Mouse (Mus musculus) ES-E14 (cell line): ENCODE data around the gene Col5a1.

Source experiments
- CHD2 ChIP-seq: IDR thresholded peaks from 2 replicates; pipeline ENCODE4 v1.6.1; 2014; ENCODE audit warnings: mild to moderate bottlenecking, low read depth, low read length, inconsistent platforms
- HCFC1 ChIP-seq: IDR thresholded peaks from 2 replicates; pipeline ENCODE4 v1.6.1; 2012; ENCODE audit warnings: low read length, inconsistent platforms, borderline replicate concordance; ENCODE audit not compliant: insufficient read depth
- MAFK ChIP-seq: IDR thresholded peaks from 2 replicates; pipeline ENCODE4 v1.6.1; 2014; ENCODE audit warnings: mild to moderate bottlenecking, low read depth, low read length, inconsistent platforms; ENCODE audit not compliant: insufficient read depth
- ZC3H11A ChIP-seq: IDR thresholded peaks from 2 replicates; pipeline ENCODE4 v1.6.1; 2012; ENCODE audit warnings: low read depth, mild to moderate bottlenecking, inconsistent platforms, low read length, borderline replicate concordance
- ZNF384 ChIP-seq: IDR thresholded peaks from 2 replicates; pipeline ENCODE4 v1.6.1; 2012; ENCODE audit warnings: low read depth, low read length, inconsistent platforms

GRCm38 (mm10) chr2:28024416-28024815 is 138.2 kb downstream of the Col5a1 start:
- no peak for TF ChIP-seq ZNF384
- no peak for TF ChIP-seq ZC3H11A
- no peak for TF ChIP-seq HCFC1
- no peak for TF ChIP-seq MAFK
- no peak for TF ChIP-seq CHD2
